Mouse (Mus musculus) stomach, adult 2 months (tissue): ENCODE data around the gene Fgf8. TPM values are rescaled to one million over a fixed set of nuclear protein-coding genes. Genes with fewer than 3 reads are reported as not detected.

Source experiments
- polyA plus RNA-seq: library from polyadenylated mRNA; depleted of rRNA; stranded (reverse); fragments of >200 nt; gene quantifications from 2 replicates; pipeline ENCODE4 v1.2.3, GENCODE M21; 2012; rRNA removed

The Fgf8 gene
- not detected in 2 replicates for polyA plus RNA-seq

DNA sequence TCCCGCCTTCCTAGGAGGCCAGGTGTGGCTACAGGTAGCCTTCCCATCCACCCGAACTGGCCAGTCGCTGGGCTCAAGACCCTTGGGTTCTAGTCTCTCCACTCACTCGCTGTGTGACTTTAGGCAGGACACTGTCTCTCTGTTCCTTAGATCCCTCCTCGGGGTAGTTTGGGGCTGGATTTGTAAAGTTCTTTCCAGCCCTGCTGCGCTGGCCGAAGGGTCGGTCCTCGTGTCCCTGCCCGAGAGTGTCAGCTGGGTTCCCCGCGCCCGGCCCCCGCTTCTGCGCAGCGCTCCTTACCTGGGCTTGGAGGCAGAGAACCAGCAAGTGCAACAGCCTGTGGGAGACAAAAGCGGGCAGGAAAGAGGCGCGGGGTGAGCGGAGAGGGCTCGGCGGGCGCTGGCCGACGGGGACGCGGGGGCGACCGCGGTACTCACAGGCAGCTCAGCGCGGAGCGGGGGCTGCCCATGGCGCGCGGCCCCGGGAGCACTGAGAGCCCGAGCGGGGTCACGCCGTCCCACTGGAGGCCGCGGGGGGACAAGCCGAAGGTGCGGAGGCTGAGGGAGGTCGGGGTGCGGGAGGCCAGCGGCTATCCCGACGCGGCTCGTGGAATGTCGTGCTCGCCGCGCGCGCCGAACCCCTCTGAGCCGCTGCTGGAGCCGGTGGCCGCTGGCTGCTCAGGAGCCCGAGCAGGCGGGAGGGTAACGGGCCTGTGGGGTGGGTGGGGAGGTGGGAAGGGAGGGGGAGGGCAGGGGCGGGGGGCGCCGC, at the start of gene Fgf8:
Gene Fgf8 (minus strand): TSS at position 698 of the 766 bp plus-strand sequence.

GRCm38 (mm10) chr19:45783181-45783932, 40.6 kb upstream of the Fgf8 start, which contains the start of gene Mgea5:
Mgea5 (minus strand) TSS chr19:45783837.

GRCm38 (mm10) chr19:45749243-45750043, 6.7 kb upstream of the Fgf8 start, which contains the start of gene Npm3:
Npm3 (minus strand) TSS chr19:45749591.

Other genes with a start within 250 kb of the Fgf8 start
- gene Poll, start 182.4 kb downstream of the Fgf8 start, polyA plus RNA-seq = 4.3 and 4.5 TPM in 2 replicates
- gene Gm17018, start 182.3 kb downstream of the Fgf8 start, polyA plus RNA-seq = 1.4 and 2.1 TPM in 2 replicates
- 47.3 and 50.6 TPM in 2 replicates for gene Fbxw4, start 82.6 kb downstream of the Fgf8 start, polyA plus RNA-seq
- gene Npm3, start 6.7 kb upstream of the Fgf8 start, polyA plus RNA-seq = 18.8 and 24.8 TPM in 2 replicates
- 3.3 and 3.4 TPM in 2 replicates for gene Mgea5, start 40.9 kb upstream of the Fgf8 start, polyA plus RNA-seq
- gene Kcnip2, start 73.1 kb upstream of the Fgf8 start, polyA plus RNA-seq = 2.4 and 2.9 TPM in 2 replicates